Mouse (Mus musculus): ENCODE results near the gene Lnx2. TPM values are rescaled to one million over a fixed set of nuclear protein-coding genes. Genes with fewer than 3 reads are reported as not detected.

Lnx2 gene
- polyA plus RNA-seq, 1 experiment from 2014 or later, result 8.4 TPM

DNA sequence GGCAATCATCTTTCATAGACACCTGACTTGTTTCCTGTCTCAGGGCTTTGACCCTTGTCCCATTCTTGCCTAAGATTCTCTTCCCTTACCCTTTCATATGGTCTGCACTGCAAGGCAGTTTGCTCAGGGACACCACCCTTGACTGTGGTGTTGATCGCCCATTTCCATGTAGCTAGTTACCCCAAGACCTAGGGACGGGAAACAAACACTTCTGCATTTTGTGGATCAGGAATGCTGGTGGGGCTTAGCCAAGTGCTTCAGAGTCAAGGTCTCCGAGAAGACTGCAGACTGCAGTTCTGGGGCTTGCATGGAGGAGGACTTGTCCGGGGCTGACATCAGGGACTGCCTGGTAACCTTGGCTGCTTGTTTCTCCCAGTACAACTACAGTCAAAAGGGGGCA is 10.4 kb upstream of the Lnx2 start:
- Histone ChIP-seq H3K27ac (ENCODE audit: low read depth, low read length) (no peak overlapping the region), H3K27me3 (ENCODE audit: control insufficient read depth, insufficient read depth, low read length) (no peaks in the 10 kb centered on the region), H3K9me3 (ENCODE audit: control insufficient read depth, low read length) (no peaks in the 10 kb centered on the region), H3K9ac (ENCODE audit: low read depth, low read length) (no peak overlapping the region), H3K4me2 (replicated peaks; ENCODE audit: low read depth, low read length) (no peak overlapping the region), H3K4me3 (ENCODE audit: low read depth, low read length) (no peak overlapping the region), H3K4me1 (replicated peaks; ENCODE audit: control insufficient read depth, insufficient read depth, low read length) (no peaks in the 10 kb centered on the region), H3K36me3 (ENCODE audit: control insufficient read depth, insufficient read depth, low read length) (no peaks in the 10 kb centered on the region)
- no peak for DNase-seq (ENCODE audit: low spot score)
- ATAC-seq (ENCODE audit: low FRiP score), result no peak
- 95% methylated on average over 4 of the region's 4 CpGs for WGBS

GRCm38 (mm10) chr5:147085201-147085894 is 9.0 kb upstream of the Lnx2 start:
- ATAC-seq (ENCODE audit: low FRiP score), result no peak
- Histone ChIP-seq H3K4me3 (ENCODE audit: low read depth, low read length) (no peak overlapping the region), H3K9me3 (ENCODE audit: control insufficient read depth, low read length) (no peaks in the 10 kb centered on the region), H3K27me3 (ENCODE audit: control insufficient read depth, insufficient read depth, low read length) (no peaks in the 10 kb centered on the region), H3K9ac (ENCODE audit: low read depth, low read length) (no peak overlapping the region), H3K4me1 (replicated peaks; ENCODE audit: control insufficient read depth, insufficient read depth, low read length) (no peaks in the 10 kb centered on the region), H3K27ac (ENCODE audit: low read depth, low read length) (no peak overlapping the region), H3K36me3 (ENCODE audit: control insufficient read depth, insufficient read depth, low read length) (no peaks in the 10 kb centered on the region), H3K4me2 (replicated peaks; ENCODE audit: low read depth, low read length) (no peak overlapping the region)
- WGBS, result 93% methylated on average over 9 of the region's 9 CpGs
- DNase-seq (ENCODE audit: low spot score), result no peak

- ATAC-seq (ENCODE audit: low FRiP score) (no peak), DNase-seq (ENCODE audit: low spot score) (no peak)
- peak overlapping the region; percentile 79 for H3K9ac ChIP-seq (ENCODE audit: low read depth, low read length)
- H3K27ac ChIP-seq (ENCODE audit: low read depth, low read length), result no peak overlapping the region
- peak overlapping the region; percentile 88 for H3K4me2 ChIP-seq (replicated peaks; ENCODE audit: low read depth, low read length)
- H3K27me3 ChIP-seq (ENCODE audit: control insufficient read depth, insufficient read depth, low read length), result no peaks in the 10 kb centered on the region
- H3K4me1 ChIP-seq (replicated peaks; ENCODE audit: control insufficient read depth, insufficient read depth, low read length), result peaks cover 5% of the 10 kb centered on the region; the same call in 1 of the 2 replicates
- no peaks in the 10 kb centered on the region for H3K36me3 ChIP-seq (ENCODE audit: control insufficient read depth, insufficient read depth, low read length)
- no peaks in the 10 kb centered on the region for H3K9me3 ChIP-seq (ENCODE audit: control insufficient read depth, low read length)
- WGBS, result 63% methylated on average over 11 of the region's 11 CpGs
- H3K4me3 ChIP-seq (ENCODE audit: low read depth, low read length), result peak overlapping the region; percentile 83
These were observed 1.9 kb upstream of the Lnx2 start for GRCm38 (mm10) chr5:147078110-147078900.

- peak overlapping the region; percentile 85; the same call in 1 of the 2 replicates for H3K27ac ChIP-seq (ENCODE audit: low read depth, low read length)
- peak overlapping the region; percentile 88 for H3K4me2 ChIP-seq (replicated peaks; ENCODE audit: low read depth, low read length)
- H3K9me3 ChIP-seq (ENCODE audit: control insufficient read depth, low read length), result no peaks in the 10 kb centered on the region
- peak overlapping the region; percentile 83 for H3K4me3 ChIP-seq (ENCODE audit: low read depth, low read length)
- H3K27me3 ChIP-seq (ENCODE audit: control insufficient read depth, insufficient read depth, low read length), result no peaks in the 10 kb centered on the region
- H3K4me1 ChIP-seq (replicated peaks; ENCODE audit: control insufficient read depth, insufficient read depth, low read length), result peaks cover 5% of the 10 kb centered on the region; the same call in 1 of the 2 replicates
- H3K36me3 ChIP-seq (ENCODE audit: control insufficient read depth, insufficient read depth, low read length), result no peaks in the 10 kb centered on the region
- under 1% methylated on average over 52 of the region's 57 CpGs for WGBS
- ATAC-seq (ENCODE audit: low FRiP score) (peak; percentile 69), DNase-seq (ENCODE audit: low spot score) (peak; percentile 92)
- peak overlapping the region; percentile 79 for H3K9ac ChIP-seq (ENCODE audit: low read depth, low read length)
These were observed 1.1 kb upstream of the Lnx2 start for GRCm38 (mm10) chr5:147077305-147078034.

- H3K4me3 ChIP-seq (ENCODE audit: low read depth, low read length), result peak within 1 kb of the TSS; percentile 83
- peaks cover 5% of the 10 kb centered on the region; the same call in 1 of the 2 replicates for H3K4me1 ChIP-seq (replicated peaks; ENCODE audit: control insufficient read depth, insufficient read depth, low read length)
- H3K27ac ChIP-seq (ENCODE audit: low read depth, low read length), result peak within 1 kb of the TSS; percentile 85
- H3K36me3 ChIP-seq (ENCODE audit: control insufficient read depth, insufficient read depth, low read length), result no peaks in the 10 kb centered on the region
- peak within 1 kb of the TSS; percentile 89 for H3K4me2 ChIP-seq (replicated peaks; ENCODE audit: low read depth, low read length)
- H3K9ac ChIP-seq (ENCODE audit: low read depth, low read length), result peak within 1 kb of the TSS; percentile 79
- ATAC-seq (ENCODE audit: low FRiP score) (no peak), DNase-seq (ENCODE audit: low spot score) (no peak)
- H3K27me3 ChIP-seq (ENCODE audit: control insufficient read depth, insufficient read depth, low read length), result no peaks in the 10 kb centered on the region
- H3K9me3 ChIP-seq (ENCODE audit: control insufficient read depth, low read length), result no peaks in the 10 kb centered on the region
- 0% methylated on average over 16 of the region's 17 CpGs for WGBS
These were observed 396 bp upstream of the Lnx2 start, which contains the start of gene Polr1d for GRCm38 (mm10) chr5:147076799-147077165. Gene Polr1d, plus strand, starts transcription at chr5:147077050.

DNA sequence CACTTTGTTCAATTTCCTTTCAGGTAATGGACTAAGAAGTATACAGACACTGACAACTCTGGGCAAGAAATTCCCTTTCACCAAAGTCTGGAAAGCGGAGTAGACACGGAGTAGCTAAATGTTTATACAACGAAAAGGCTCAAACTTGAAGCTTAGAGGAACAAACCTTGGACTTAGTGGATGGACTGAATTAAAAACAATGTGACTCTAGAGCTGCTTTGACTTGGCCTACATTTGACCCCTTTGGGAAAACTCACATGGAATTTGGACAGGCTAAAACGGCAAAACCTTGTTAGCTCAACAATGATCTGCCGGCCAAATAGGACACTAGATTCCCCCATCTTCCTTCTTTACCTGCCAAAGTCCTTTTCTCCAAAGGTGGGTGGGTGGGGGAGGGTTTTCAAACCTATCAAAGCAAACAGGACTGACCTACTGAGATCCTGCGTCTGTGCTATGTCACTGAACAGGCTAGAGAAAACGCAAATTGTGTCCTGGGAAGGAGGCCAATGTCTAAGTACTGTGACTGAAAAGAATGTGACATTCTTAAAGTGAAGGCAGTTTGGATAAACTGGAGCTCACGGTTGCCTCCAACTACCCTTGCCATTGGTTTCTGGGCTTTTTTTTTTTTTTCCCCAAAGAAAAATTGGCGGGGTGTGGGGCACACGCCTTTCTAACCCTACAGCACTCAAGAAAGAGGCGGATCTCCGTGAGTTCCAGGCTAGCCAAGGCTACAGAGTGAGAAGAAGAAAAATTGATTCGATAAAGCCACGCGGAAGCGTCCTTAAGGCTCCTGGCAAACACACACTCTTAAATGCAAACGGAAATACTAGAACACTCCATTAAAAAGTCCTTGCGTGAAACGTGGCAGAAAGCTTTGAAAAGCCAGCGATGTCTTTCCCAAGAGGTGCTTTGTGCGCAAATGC is 1.0 kb downstream of the Lnx2 start:
- H3K4me3 ChIP-seq (ENCODE audit: low read depth, low read length), result peak overlapping the region; percentile 83
- H3K36me3 ChIP-seq (ENCODE audit: control insufficient read depth, insufficient read depth, low read length), result no peaks in the 10 kb centered on the region
- ATAC-seq (ENCODE audit: low FRiP score) (no peak), DNase-seq (ENCODE audit: low spot score) (no peak)
- H3K9ac ChIP-seq (ENCODE audit: low read depth, low read length), result peak overlapping the region; percentile 77
- 16% methylated on average over 21 of the region's 21 CpGs for WGBS
- no peaks in the 10 kb centered on the region for H3K9me3 ChIP-seq (ENCODE audit: control insufficient read depth, low read length)
- peak overlapping the region; percentile 89 for H3K4me2 ChIP-seq (replicated peaks; ENCODE audit: low read depth, low read length)
- peak overlapping the region; percentile 58; the same call in 1 of the 2 replicates for H3K27ac ChIP-seq (ENCODE audit: low read depth, low read length)
- H3K27me3 ChIP-seq (ENCODE audit: control insufficient read depth, insufficient read depth, low read length), result no peaks in the 10 kb centered on the region
- H3K4me1 ChIP-seq (replicated peaks; ENCODE audit: control insufficient read depth, insufficient read depth, low read length), result peaks cover 5% of the 10 kb centered on the region; the same call in 1 of the 2 replicates

DNA sequence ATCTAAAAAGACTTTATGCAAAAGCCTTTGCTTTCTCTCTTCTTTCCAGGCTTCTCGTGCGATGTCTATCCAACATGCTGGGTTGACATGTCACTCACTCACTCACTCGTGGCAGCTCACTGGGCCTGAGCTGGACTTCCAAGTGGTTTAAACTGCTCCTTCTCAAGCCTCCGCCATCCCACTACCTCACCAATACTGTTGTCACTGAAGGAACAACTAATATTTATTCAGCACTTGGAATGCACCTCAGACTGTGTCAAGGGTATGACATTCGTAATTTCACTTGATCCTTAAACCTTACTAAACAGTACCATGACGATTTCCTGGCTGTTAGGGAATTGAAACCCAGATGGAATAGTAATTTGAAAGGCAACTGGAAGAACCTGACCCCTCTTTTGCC is 2.6 kb downstream of the Lnx2 start:
- ATAC-seq (ENCODE audit: low FRiP score) (no peak), DNase-seq (ENCODE audit: low spot score) (no peak)
- WGBS, result 88% methylated on average over 6 of the region's 6 CpGs
- H3K27me3 ChIP-seq (ENCODE audit: control insufficient read depth, insufficient read depth, low read length), result no peaks in the 10 kb centered on the region
- peaks cover 5% of the 10 kb centered on the region; the same call in 1 of the 2 replicates for H3K4me1 ChIP-seq (replicated peaks; ENCODE audit: control insufficient read depth, insufficient read depth, low read length)
- H3K4me2 ChIP-seq (replicated peaks; ENCODE audit: low read depth, low read length), result no peak overlapping the region
- no peak overlapping the region for H3K4me3 ChIP-seq (ENCODE audit: low read depth, low read length)
- no peak overlapping the region for H3K27ac ChIP-seq (ENCODE audit: low read depth, low read length)
- no peak overlapping the region for H3K9ac ChIP-seq (ENCODE audit: low read depth, low read length)
- H3K9me3 ChIP-seq (ENCODE audit: control insufficient read depth, low read length), result no peaks in the 10 kb centered on the region
- H3K36me3 ChIP-seq (ENCODE audit: control insufficient read depth, insufficient read depth, low read length), result no peaks in the 10 kb centered on the region

DNA sequence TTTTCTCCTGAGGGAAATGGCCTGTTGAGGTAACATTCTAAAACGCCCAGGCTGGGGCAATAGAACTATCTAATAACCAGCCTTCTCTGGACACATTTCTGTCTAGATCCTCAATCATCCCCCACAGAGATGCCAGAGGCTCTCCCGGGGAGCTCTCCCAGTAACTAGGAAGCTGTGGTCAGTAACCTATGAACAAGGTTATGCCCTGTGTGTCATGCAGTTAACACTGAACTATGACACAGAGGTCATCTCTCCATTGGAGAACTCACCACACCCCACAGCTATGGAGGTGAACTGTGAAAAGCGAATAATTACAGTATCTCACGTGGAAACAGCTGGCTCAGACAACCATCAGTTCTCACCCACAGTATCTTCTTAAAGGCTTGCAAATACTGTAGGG is 4.5 kb downstream of the Lnx2 start:
- DNase-seq (ENCODE audit: low spot score), result no peak
- no peak overlapping the region for H3K27ac ChIP-seq (ENCODE audit: low read depth, low read length)
- no peaks in the 10 kb centered on the region for H3K36me3 ChIP-seq (ENCODE audit: control insufficient read depth, insufficient read depth, low read length)
- peaks cover 5% of the 10 kb centered on the region; the same call in 1 of the 2 replicates for H3K4me1 ChIP-seq (replicated peaks; ENCODE audit: control insufficient read depth, insufficient read depth, low read length)
- H3K27me3 ChIP-seq (ENCODE audit: control insufficient read depth, insufficient read depth, low read length), result no peaks in the 10 kb centered on the region
- H3K9me3 ChIP-seq (ENCODE audit: control insufficient read depth, low read length), result no peaks in the 10 kb centered on the region
- H3K4me2 ChIP-seq (replicated peaks; ENCODE audit: low read depth, low read length), result no peak overlapping the region
- no peak overlapping the region for H3K9ac ChIP-seq (ENCODE audit: low read depth, low read length)
- WGBS, result 49% methylated on average over 4 of the region's 4 CpGs
- H3K4me3 ChIP-seq (ENCODE audit: low read depth, low read length), result no peak overlapping the region
- ATAC-seq (ENCODE audit: low FRiP score), result no peak
